20 mouse cellular contexts compared by ENCODE assay signal in the genomic region with DNA sequence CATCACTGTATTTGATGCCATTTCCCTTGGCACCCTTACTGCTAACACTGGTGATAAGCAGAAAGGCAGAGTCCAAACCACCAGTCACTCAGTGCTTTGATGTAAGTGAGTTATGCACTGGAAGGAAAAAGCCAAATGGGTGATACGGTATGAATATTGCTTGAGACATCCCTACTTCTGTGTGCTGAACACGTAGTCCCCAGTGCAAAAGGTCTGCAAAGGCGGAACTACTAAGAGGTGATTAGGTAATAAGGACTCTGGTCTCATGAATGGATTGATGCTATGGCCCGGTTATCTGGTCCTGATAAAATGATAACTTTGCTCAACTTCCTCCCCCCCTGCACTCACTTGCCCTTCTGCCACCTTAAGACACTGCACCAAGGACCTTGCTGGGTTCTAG. TPM values are rescaled to one million over a fixed set of nuclear protein-coding genes. Genes with fewer than 3 reads are reported as not detected.
DNase-seq lines count a peak whose midpoint lies in the region; ATAC-seq and TF ChIP-seq lines count a peak whose summit lies in the region.
"Had no signal": no experiment of that assay in that cellular context is flagged by ENCODE, and none has a peak within 500 bp of the region (broad histone marks: within the 10 kb centered on the region; RNA-seq: fewer than 3 reads in every experiment).

No protein-coding gene starts in this region.

- no peak for TF ChIP-seq CTCF in lung, adult 2 months (IDR thresholded peaks at IDR 0.05; ENCODE audit: insufficient read depth, low read length)

- peak overlapping the region; percentile 68; the same call in 1 of the 2 replicates for H3K27ac ChIP-seq in hindbrain, embryonic 13.5 days
- H3K27ac ChIP-seq in hindbrain, embryonic 11.5 days (ENCODE audit: low read depth, low read length) = no peak overlapping the region
- H3K27ac ChIP-seq in lung, embryonic 15.5 days = peak overlapping the region; percentile 79; the same call in 1 of the 2 replicates
- H3K27ac ChIP-seq: hindbrain, embryonic 10.5 days had no signal

- 0 out of 2 replicates have a peak, but pooled peaks cover 3% of the 10 kb centered on the region for H3K4me1 ChIP-seq in hindbrain, embryonic 13.5 days (replicated peaks)
- no peaks in the 10 kb centered on the region for H3K4me1 ChIP-seq in hindbrain, embryonic 11.5 days (replicated peaks; ENCODE audit: control insufficient read depth, insufficient read depth, low read length)
- peaks cover 9% of the 10 kb centered on the region for H3K4me1 ChIP-seq in lung, embryonic 15.5 days
- no peaks in the 10 kb centered on the region for H3K4me1 ChIP-seq in lung, adult 2 months (ENCODE audit: control insufficient read depth, insufficient read depth, low read length)
- H3K4me1 ChIP-seq: forebrain, embryonic 12.5 days; midbrain, embryonic 15.5 days had no signal

- H3K9me3 ChIP-seq in hindbrain, embryonic 13.5 days = no peaks in the 10 kb centered on the region
- no peaks in the 10 kb centered on the region for H3K9me3 ChIP-seq in hindbrain, embryonic 11.5 days (ENCODE audit: control insufficient read depth, low read length)
- no peaks in the 10 kb centered on the region for H3K9me3 ChIP-seq in lung, embryonic 15.5 days
- H3K9me3 ChIP-seq: forebrain, embryonic 12.5 days; hindbrain, embryonic 10.5 days; limb, embryonic 15.5 days; midbrain, embryonic 15.5 days had no signal

- 92% methylated on average over 4 of the region's 4 CpGs for WGBS in hindbrain, embryonic 13.5 days
- WGBS in hindbrain, embryonic 11.5 days = 97% methylated on average over 4 of the region's 4 CpGs
- 84% methylated on average over 4 of the region's 4 CpGs for WGBS in lung, embryonic 15.5 days
- 75% methylated on average over 4 of the region's 4 CpGs for WGBS in lung, adult 2 months

- H3K27me3 ChIP-seq in hindbrain, embryonic 13.5 days = no peaks in the 10 kb centered on the region
- no peaks in the 10 kb centered on the region for H3K27me3 ChIP-seq in hindbrain, embryonic 11.5 days (ENCODE audit: control insufficient read depth, insufficient read depth, low read length)
- H3K27me3 ChIP-seq in lung, embryonic 15.5 days = no peaks in the 10 kb centered on the region
- H3K27me3 ChIP-seq: forebrain, embryonic 12.5 days; limb, embryonic 15.5 days; megakaryocyte, embryonic 14.5 days; midbrain, embryonic 15.5 days had no signal

- H3K4me2 ChIP-seq in hindbrain, embryonic 13.5 days = no peak overlapping the region
- no peak overlapping the region for H3K4me2 ChIP-seq in hindbrain, embryonic 11.5 days (replicated peaks; ENCODE audit: low read depth, low read length)
- H3K4me2 ChIP-seq in lung, embryonic 15.5 days = no peak overlapping the region
- H3K4me2 ChIP-seq: forebrain, embryonic 12.5 days; limb, embryonic 15.5 days; midbrain, embryonic 15.5 days had no signal

- H3K4me3 ChIP-seq in hindbrain, embryonic 13.5 days = no peak overlapping the region
- no peak overlapping the region for H3K4me3 ChIP-seq in hindbrain, embryonic 11.5 days (ENCODE audit: low read depth, low read length)
- no peak overlapping the region for H3K4me3 ChIP-seq in lung, embryonic 15.5 days
- H3K4me3 ChIP-seq in lung, adult 2 months (replicated peaks; ENCODE audit: extremely low read depth, low read depth, low read length) = no peak overlapping the region
- H3K4me3 ChIP-seq: forebrain, embryonic 12.5 days; hindbrain, embryonic 10.5 days; layer of hippocampus, adult 2 months; limb, embryonic 15.5 days; midbrain, embryonic 15.5 days had no signal

- no peaks in the 10 kb centered on the region for H3K36me3 ChIP-seq in hindbrain, embryonic 13.5 days
- no peaks in the 10 kb centered on the region for H3K36me3 ChIP-seq in hindbrain, embryonic 11.5 days (ENCODE audit: control insufficient read depth, insufficient read depth, low read length)
- no peaks in the 10 kb centered on the region for H3K36me3 ChIP-seq in lung, embryonic 15.5 days
- H3K36me3 ChIP-seq: forebrain, embryonic 12.5 days; hindbrain, embryonic 10.5 days; limb, embryonic 15.5 days; midbrain, embryonic 15.5 days had no signal

- TF ChIP-seq POLR2A in lung, adult 2 months (IDR thresholded peaks at IDR 0.05; ENCODE audit: borderline replicate concordance, extremely low read depth, low read depth, low read length) = no peak

- no peak for DNase-seq in hindbrain, embryonic 11.5 days (ENCODE audit: low spot score)
- no peak for DNase-seq in lung, adult 2 months
- no peak for DNase-seq in retina, postnatal 1 day
- no peak for DNase-seq in layer of hippocampus, postnatal 14 days (ENCODE audit: low spot score in 2 of 2)
- DNase-seq: adrenal gland, postnatal 10 days; cerebellum, adult 11 months; cerebellum, postnatal 10 days; gastrocnemius, postnatal 10 days; liver, postnatal 0 days; right cerebral cortex, postnatal 4 days had no signal

- no peak for ATAC-seq in hindbrain, embryonic 13.5 days (ENCODE audit: low FRiP score)
- no peak for ATAC-seq in hindbrain, embryonic 11.5 days (ENCODE audit: low FRiP score)
- ATAC-seq in lung, embryonic 15.5 days (ENCODE audit: borderline replicate concordance, extremely low read depth, low FRiP score, low TSS enrichment) = no peak
- ATAC-seq in common myeloid progenitor, adult 5-6 weeks (replicated peaks; ENCODE audit: low read depth, poor library complexity, severe bottlenecking) = 0 out of 2 replicates have a peak, but pooled peaks have one; percentile 5
- 0 out of 2 replicates have a peak, but pooled peaks have one; percentile 18 for ATAC-seq in megakaryocyte-erythroid progenitor cell, adult 5-6 weeks (replicated peaks; ENCODE audit: low FRiP score, low TSS enrichment, poor library complexity, severe bottlenecking)
- ATAC-seq: liver, postnatal 0 days; midbrain, embryonic 15.5 days had no signal

- H3K9ac ChIP-seq in hindbrain, embryonic 13.5 days = no peak overlapping the region
- no peak overlapping the region for H3K9ac ChIP-seq in hindbrain, embryonic 11.5 days (ENCODE audit: low read depth, low read length)
- H3K9ac ChIP-seq in lung, embryonic 15.5 days = no peak overlapping the region
- H3K9ac ChIP-seq: forebrain, embryonic 12.5 days; limb, embryonic 15.5 days; liver, postnatal 0 days; midbrain, embryonic 15.5 days had no signal

RNA-seq across cellular contexts. Expression of gene Abca1, which starts 26.4 kb away (rescaled TPM):
- 10.0 and 10.3 TPM in 2 replicates for polyA plus RNA-seq in hindbrain, embryonic 13.5 days (2015; fragmentation: Nextera tagmentation; extraction: Ambion mirVana)
- 6.1 and 7.5 TPM in 2 replicates for polyA plus RNA-seq in hindbrain, embryonic 11.5 days (2014; fragmentation: Nextera tagmentation; extraction: Ambion mirVana)
- polyA plus RNA-seq in lung, embryonic 15.5 days (2015; fragmentation: Nextera tagmentation; extraction: Ambion mirVana) = 9.1 and 9.3 TPM in 2 replicates
- polyA plus RNA-seq in lung, adult 2 months (2012; rRNA removed) = 7.8 and 13.2 TPM in 2 replicates
- 7.6 and 11.4 TPM in 2 replicates for total RNA-seq in common myeloid progenitor, adult 5-6 weeks (2017)
- total RNA-seq in megakaryocyte-erythroid progenitor cell, adult 5-6 weeks (2014; fragmentation: Nextera tagmentation) = 4.5 and 5.8 TPM in 2 replicates
- total RNA-seq in megakaryocyte-erythroid progenitor cell, adult 5-6 weeks (2017) = 4.2 and 5.7 TPM in 2 replicates
- 10 to 100 TPM; 30.1 to 33.6 TPM for total RNA-seq in layer of hippocampus, postnatal 14 days (2021)

Comparison
In these comparisons a context has a peak if more than half of its experiments do, and no peak if none do; other contexts are left out.
1. ATAC-seq: peak in common myeloid progenitor, adult 5-6 weeks (single experiment) and megakaryocyte-erythroid progenitor cell, adult 5-6 weeks (single experiment); none in hindbrain, embryonic 13.5 days (single experiment), hindbrain, embryonic 11.5 days (single experiment) and lung, embryonic 15.5 days (single experiment).